Mouse (Mus musculus) kidney, embryonic 15.5 days (tissue): ENCODE results near the gene Zkscan17. TPM values are rescaled to one million over a fixed set of nuclear protein-coding genes. Genes with fewer than 3 reads are reported as not detected.
A peak's percentile ranks its signal among the peaks of the same experiment; 100 is the strongest.

Source experiments
- ATAC-seq: fragments of 200-750 bp; cut with Nextera tagmentation; replicated peaks from 2 replicates; pipeline ENCODE4 v1.8.0; 2017; ENCODE audit warnings: moderate TSS enrichment; ENCODE audit not compliant: low FRiP score
- H3K27ac ChIP-seq: fragments of 300-500 bp; sonication (generic); 2 replicates; pipeline ENCODE4 v1.5.1; 2015; ENCODE audit warnings: mild to moderate bottlenecking, inconsistent platforms
- H3K27me3 ChIP-seq: fragments of 300-500 bp; sonication (generic); 2 replicates; pipeline ENCODE4 v1.6.1; 2015; ENCODE audit warnings: inconsistent platforms
- H3K36me3 ChIP-seq: fragments of 300-500 bp; sonication (generic); 2 replicates; pipeline ENCODE4 v1.6.1; 2015; ENCODE audit warnings: inconsistent platforms
- H3K4me1 ChIP-seq: fragments of 300-500 bp; sonication (generic); 2 replicates; pipeline ENCODE4 v1.6.1; 2015; ENCODE audit warnings: inconsistent platforms
- H3K4me2 ChIP-seq: fragments of 300-500 bp; sonication (generic); 2 replicates; pipeline ENCODE4 v1.6.1; 2015; ENCODE audit warnings: moderate library complexity, mild to moderate bottlenecking, inconsistent platforms
- H3K4me3 ChIP-seq: fragments of 300-500 bp; sonication (generic); replicated peaks from 2 replicates; pipeline ENCODE4 v1.5.1; 2015; ENCODE audit warnings: mild to moderate bottlenecking, inconsistent platforms
- H3K9ac ChIP-seq: fragments of 300-500 bp; sonication (generic); 2 replicates; pipeline ENCODE4 v1.6.1; 2015; ENCODE audit warnings: mild to moderate bottlenecking, inconsistent platforms
- H3K9me3 ChIP-seq: fragments of 300-500 bp; sonication (generic); replicated peaks from 2 replicates; pipeline ENCODE4 v1.6.1; 2016; ENCODE audit warnings: inconsistent platforms
- WGBS: fragments of 180-500 bp; shearing (Covaris S2); methylation state at CpG from one replicate; pipeline ENCODE4 v1.1.7; 2015; ENCODE audit warnings: mixed read lengths; 5-methylcytosine and 5-hydroxymethylcytosine counted together
- polyA plus RNA-seq: library from polyadenylated mRNA; unstranded; fragments of >200 nt; fragmentation: Nextera tagmentation; extraction: Ambion mirVana; gene quantifications from 2 replicates; pipeline ENCODE4 v1.2.1, GENCODE M21; 2015

Zkscan17 gene
- polyA plus RNA-seq, 1 experiment from 2014 or later = 29.2 TPM

DNA sequence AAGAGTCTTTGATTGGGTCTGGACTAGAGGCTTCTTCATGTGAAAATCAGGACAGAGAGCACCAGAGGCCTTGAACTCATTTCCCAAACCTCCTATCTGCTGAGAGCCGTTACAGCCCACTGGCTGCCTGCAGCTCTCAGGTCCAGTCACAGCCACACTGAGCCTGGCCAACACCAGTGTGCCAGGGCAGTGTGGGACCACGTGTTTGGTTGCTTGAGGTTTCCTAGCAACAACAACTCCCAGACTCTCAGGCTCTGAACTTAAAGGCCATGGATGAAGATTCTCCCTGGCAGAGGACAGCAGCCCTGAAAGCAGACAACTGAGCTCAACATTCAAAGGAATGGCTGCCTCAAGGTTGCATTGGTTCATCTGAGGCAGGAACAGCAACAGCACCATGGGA lies 40.9 kb downstream of the Zkscan17 start:
- H3K4me3 ChIP-seq = no peak overlapping the region
- H3K36me3 ChIP-seq = peaks cover 56% of the 10 kb centered on the region
- 51% methylated on average over 2 of the region's 2 CpGs for WGBS
- no peak overlapping the region for H3K4me2 ChIP-seq
- ATAC-seq = no peak
- H3K27ac ChIP-seq = no peak overlapping the region
- no peak overlapping the region for H3K9ac ChIP-seq
- no peaks in the 10 kb centered on the region for H3K27me3 ChIP-seq
- no peaks in the 10 kb centered on the region for H3K4me1 ChIP-seq
- no peaks in the 10 kb centered on the region for H3K9me3 ChIP-seq

DNA sequence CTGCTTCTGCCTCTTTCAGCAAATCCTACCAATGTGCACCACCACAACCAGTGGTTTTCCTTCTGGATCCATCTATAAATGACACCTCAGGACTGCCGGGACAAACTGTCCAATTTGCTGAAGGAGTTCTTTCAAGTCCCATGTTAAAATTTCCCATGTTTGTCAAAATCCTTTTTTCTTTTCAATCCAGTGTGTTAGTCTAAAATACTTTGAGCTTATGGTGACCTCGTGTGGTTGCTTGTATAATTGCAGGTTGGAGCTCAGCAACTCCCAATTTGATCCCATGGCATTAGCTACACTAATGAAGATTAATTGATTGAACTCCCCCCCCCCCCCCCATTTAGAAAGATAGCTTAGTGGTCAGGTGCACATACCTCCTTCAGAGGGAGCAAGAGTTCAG lies 43.3 kb downstream of the Zkscan17 start:
- no peak overlapping the region for H3K4me2 ChIP-seq
- WGBS = 9% methylated on average over 2 of the region's 2 CpGs
- no peak overlapping the region for H3K4me3 ChIP-seq
- H3K27me3 ChIP-seq = no peaks in the 10 kb centered on the region
- H3K9ac ChIP-seq = no peak overlapping the region
- no peak for ATAC-seq
- H3K4me1 ChIP-seq = no peaks in the 10 kb centered on the region
- peaks cover 32% of the 10 kb centered on the region for H3K36me3 ChIP-seq
- no peaks in the 10 kb centered on the region for H3K9me3 ChIP-seq
- H3K27ac ChIP-seq = no peak overlapping the region

DNA sequence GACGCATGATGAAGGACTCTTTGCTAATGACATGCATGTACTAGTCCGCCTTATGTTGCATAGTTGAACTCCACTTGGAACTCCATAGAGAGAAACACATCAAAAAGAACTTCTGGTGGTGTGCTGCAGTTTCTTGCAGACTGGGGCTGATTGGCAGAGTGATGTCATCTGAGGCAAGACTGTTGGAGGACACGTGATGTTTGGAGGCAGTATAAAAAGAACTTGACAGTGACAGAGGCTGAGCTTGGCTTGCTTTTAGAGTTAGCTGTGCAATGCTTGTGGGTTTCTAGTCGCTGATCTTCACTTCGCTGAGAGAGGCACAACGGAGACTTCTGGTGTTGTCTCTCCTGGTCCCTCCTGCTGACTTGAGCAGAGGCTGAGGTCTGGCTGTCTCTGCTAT lies 49.3 kb downstream of the Zkscan17 start:
- WGBS = 68% methylated on average over 6 of the region's 6 CpGs
- Histone ChIP-seq H3K9me3 (no peaks in the 10 kb centered on the region), H3K4me2 (no peak overlapping the region), H3K9ac (no peak overlapping the region), H3K36me3 (no peaks in the 10 kb centered on the region), H3K4me1 (no peaks in the 10 kb centered on the region), H3K27ac (no peak overlapping the region), H3K27me3 (no peaks in the 10 kb centered on the region), H3K4me3 (no peak overlapping the region)
- ATAC-seq = no peak

DNA sequence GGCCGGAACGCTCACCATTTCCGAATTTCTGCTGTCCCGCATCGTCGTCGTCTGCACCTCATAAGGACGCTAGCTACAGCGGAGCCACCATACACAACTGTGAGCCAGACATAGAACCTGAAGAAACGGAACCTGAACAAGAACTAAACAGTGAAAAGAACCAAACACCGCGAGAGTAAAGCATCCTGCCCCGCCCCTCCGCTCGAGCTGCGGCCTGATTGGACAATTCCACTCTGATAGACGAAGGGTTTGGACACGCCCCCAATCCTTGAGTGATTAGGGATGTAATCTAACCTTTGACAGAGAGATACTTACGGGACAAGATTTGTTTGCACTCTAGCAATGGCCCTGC lies 54.2 kb downstream of the Zkscan17 start, which contains the start of gene Zfp867:
Gene Zfp867 (minus strand): TSS at position 149 of the 352 bp plus-strand sequence.
- H3K4me3 ChIP-seq = peak within 1 kb of the TSS; percentile 83
- H3K36me3 ChIP-seq = no peaks in the 10 kb centered on the region
- H3K9ac ChIP-seq = peak within 1 kb of the TSS; percentile 78
- peaks cover 9% of the 10 kb centered on the region for H3K4me1 ChIP-seq
- no peaks in the 10 kb centered on the region for H3K27me3 ChIP-seq
- peak; percentile 88 for ATAC-seq
- H3K9me3 ChIP-seq = no peaks in the 10 kb centered on the region
- H3K27ac ChIP-seq = peak within 1 kb of the TSS; percentile 86
- peak within 1 kb of the TSS; percentile 87 for H3K4me2 ChIP-seq
- WGBS = under 1% methylated on average over 19 of the region's 19 CpGs

DNA sequence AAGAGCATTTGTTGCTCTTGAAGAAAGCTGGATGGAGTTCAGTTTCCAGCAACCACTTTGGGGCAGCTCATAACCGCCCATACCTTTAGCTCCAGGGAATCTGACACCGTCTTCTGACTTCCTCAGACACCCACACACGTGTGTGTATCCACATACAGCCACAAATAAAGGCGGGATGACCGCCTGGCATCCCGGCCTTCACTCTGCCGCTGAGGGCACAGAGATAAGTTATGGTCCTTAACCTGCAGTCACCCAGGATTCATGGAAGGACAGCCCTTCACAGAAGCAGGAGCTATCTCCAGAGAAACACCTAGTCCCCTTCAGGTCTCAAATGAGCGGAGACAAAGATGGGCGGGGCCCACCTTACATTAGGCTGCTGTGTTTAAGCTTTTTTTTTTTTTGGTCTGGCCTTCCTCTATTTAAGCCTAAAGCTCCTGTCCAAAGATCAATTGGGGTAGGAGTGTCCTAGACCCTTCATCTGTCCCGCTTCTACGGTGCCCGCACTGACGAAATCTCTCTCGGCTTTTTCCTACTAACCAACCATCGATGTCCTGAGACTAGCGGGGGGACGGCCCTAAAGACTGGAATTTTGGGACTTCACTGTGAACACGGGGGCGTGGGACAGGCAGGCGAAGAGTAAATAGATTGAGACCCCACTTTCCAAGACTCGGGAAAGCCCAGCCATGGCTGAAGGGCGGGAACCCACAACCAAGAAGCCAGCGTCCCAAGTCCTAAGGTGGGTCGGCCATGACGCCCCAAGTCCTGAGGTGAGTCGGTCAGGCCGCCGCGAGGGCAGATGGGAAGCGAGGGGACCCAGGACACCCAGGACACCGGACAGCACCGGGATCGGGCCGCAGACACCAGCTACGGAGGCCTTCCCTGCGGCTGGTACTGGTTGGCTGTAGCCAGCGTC lies 54.9 kb downstream of the Zkscan17 start:
- H3K9me3 ChIP-seq = no peaks in the 10 kb centered on the region
- H3K36me3 ChIP-seq = peaks cover 2% of the 10 kb centered on the region; the same call in 1 of the 2 replicates
- H3K27me3 ChIP-seq = no peaks in the 10 kb centered on the region
- peak overlapping the region; percentile 78 for H3K9ac ChIP-seq
- H3K27ac ChIP-seq = peak overlapping the region; percentile 86
- ATAC-seq = peak; percentile 80
- peak overlapping the region; percentile 87 for H3K4me2 ChIP-seq
- 2% methylated on average over 37 of the region's 37 CpGs for WGBS
- peaks cover 9% of the 10 kb centered on the region for H3K4me1 ChIP-seq
- peak overlapping the region; percentile 83 for H3K4me3 ChIP-seq

DNA sequence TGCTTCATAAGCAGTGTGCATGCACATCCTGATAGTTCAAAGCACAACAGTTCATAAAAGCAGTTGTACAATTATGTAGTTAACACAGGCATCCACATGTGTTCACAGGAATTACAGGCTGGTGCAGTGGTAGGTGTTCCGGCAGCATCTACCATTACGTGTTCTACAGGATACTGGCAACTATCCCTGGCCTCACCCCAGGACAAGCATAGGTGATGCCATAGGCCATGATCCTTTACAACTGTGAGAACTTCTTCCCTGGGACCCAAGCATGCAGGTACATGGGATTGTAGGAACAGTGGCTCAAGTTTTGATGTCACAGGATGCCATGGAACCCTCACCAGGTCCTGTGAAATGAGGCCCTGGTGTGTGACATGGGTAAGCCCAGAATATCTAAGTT lies 66.1 kb downstream of the Zkscan17 start:
- no peak for ATAC-seq
- Histone ChIP-seq H3K9ac (no peak overlapping the region), H3K36me3 (peaks cover 79% of the 10 kb centered on the region), H3K4me2 (no peak overlapping the region), H3K4me3 (no peak overlapping the region), H3K27me3 (no peaks in the 10 kb centered on the region), H3K4me1 (peaks cover 3% of the 10 kb centered on the region; the same call in 1 of the 2 replicates), H3K9me3 (peaks cover 20% of the 10 kb centered on the region), H3K27ac (no peak overlapping the region)
- 96% methylated on average over 2 of the region's 2 CpGs for WGBS

DNA sequence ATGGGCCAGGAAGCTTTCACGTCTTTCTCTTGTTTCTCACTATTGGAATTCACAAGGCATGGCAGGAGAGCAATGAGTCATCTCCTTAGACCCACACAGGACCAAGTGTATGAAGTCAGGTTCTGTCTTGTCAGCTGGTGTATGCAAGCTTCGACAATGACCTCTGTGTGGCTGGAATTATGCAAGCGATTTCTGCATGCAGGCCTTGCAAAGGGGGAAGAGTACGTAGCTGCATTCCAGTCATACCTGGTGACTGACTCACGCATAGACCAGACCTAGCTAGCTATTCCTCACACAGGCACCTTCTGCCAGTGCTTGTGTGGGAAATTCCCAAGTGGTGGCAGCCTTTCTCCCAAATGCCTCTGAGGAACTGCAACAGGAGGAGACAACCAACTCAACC lies 67.6 kb downstream of the Zkscan17 start:
- 52% methylated on average over 5 of the region's 5 CpGs for WGBS
- Histone ChIP-seq H3K4me1 (peaks cover 3% of the 10 kb centered on the region; the same call in 1 of the 2 replicates), H3K27ac (peak overlapping the region; percentile 59; the same call in 1 of the 2 replicates), H3K9ac (no peak overlapping the region), H3K36me3 (peaks cover 80% of the 10 kb centered on the region), H3K4me3 (no peak overlapping the region), H3K9me3 (peaks cover 12% of the 10 kb centered on the region), H3K4me2 (no peak overlapping the region), H3K27me3 (no peaks in the 10 kb centered on the region)
- ATAC-seq = peak; percentile 70

DNA sequence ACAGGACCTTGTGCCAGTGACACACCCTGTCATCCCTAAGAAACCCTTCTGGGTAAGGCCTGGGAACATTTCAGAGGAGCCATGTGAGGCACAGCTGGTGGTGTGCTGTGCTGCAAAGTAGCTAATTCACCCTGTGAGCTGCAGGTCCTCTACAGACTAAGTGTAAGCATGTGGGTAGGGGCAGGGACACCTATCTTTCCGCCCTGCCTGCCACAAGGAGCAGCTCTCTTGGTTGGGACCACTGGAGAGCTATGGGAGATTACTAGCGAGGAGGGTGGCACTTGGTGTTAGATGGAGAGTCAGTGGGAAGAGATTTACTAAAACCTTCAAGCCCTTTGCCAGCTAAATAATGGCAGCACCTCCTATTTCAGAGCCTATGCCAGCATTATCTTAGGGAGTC lies 69.7 kb downstream of the Zkscan17 start:
- 94% methylated on average over 2 of the region's 2 CpGs for WGBS
- Histone ChIP-seq H3K9ac (no peak overlapping the region), H3K4me1 (peaks cover 4% of the 10 kb centered on the region; the same call in 1 of the 2 replicates), H3K4me2 (no peak overlapping the region), H3K4me3 (no peak overlapping the region), H3K36me3 (peaks cover 78% of the 10 kb centered on the region), H3K27ac (no peak overlapping the region), H3K27me3 (no peaks in the 10 kb centered on the region), H3K9me3 (no peaks in the 10 kb centered on the region)
- ATAC-seq = no peak

DNA sequence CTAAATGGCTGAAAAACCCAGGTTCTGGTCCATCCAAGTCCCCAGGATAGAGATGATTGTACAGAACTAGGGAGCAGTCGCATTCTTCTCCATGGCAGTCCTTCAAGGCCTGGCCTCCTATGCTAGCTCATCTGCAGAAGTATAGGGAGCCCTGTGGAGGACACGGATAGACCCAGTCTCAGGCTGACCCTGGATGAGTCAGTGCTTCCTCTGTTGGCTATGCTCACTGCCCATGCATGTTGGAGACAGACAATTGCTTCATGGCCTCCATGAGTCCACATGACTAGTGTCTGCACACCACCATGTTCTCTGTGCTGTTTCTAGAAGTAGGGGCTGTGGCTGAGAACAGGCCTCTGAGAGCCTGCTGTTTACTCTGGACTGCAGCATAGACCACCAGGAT lies 70.2 kb downstream of the Zkscan17 start:
- Histone ChIP-seq H3K4me2 (no peak overlapping the region), H3K4me3 (no peak overlapping the region), H3K9me3 (no peaks in the 10 kb centered on the region), H3K36me3 (peaks cover 78% of the 10 kb centered on the region), H3K4me1 (peaks cover 9% of the 10 kb centered on the region), H3K9ac (no peak overlapping the region), H3K27ac (no peak overlapping the region), H3K27me3 (no peaks in the 10 kb centered on the region)
- 93% methylated on average over 2 of the region's 2 CpGs for WGBS
- ATAC-seq = no peak

DNA sequence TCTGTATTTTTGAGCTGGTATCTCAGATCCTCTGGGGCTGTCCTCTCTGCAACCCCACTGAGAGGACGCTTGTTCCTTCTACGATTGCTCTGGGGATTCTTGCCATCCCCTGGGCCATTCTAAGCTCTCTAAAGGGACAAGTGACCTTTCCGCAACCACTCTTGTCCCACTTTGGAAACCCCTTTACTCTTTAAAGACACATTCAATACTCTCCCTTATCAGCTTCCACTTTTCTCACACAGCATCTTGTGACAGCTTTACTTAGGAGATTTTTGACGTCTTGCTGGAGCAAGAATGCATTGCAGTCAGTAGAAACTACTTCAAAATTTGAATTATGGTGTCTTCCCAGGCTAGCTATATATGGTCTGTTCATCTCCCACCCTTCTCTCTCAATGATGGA lies 75.5 kb downstream of the Zkscan17 start, which contains the start of gene Snap47:
Gene Snap47 (minus strand): TSS at position 101 of the 400 bp plus-strand sequence.
- Histone ChIP-seq H3K27me3 (no peaks in the 10 kb centered on the region), H3K36me3 (peaks cover 46% of the 10 kb centered on the region), H3K27ac (peak within 1 kb of the TSS; percentile 89), H3K4me2 (peak within 1 kb of the TSS; percentile 82), H3K9ac (peak within 1 kb of the TSS; percentile 78), H3K9me3 (no peaks in the 10 kb centered on the region), H3K4me1 (peaks cover 25% of the 10 kb centered on the region), H3K4me3 (peak within 1 kb of the TSS; percentile 59)
- WGBS = 90% methylated on average over 4 of the region's 4 CpGs
- ATAC-seq = no peak

DNA sequence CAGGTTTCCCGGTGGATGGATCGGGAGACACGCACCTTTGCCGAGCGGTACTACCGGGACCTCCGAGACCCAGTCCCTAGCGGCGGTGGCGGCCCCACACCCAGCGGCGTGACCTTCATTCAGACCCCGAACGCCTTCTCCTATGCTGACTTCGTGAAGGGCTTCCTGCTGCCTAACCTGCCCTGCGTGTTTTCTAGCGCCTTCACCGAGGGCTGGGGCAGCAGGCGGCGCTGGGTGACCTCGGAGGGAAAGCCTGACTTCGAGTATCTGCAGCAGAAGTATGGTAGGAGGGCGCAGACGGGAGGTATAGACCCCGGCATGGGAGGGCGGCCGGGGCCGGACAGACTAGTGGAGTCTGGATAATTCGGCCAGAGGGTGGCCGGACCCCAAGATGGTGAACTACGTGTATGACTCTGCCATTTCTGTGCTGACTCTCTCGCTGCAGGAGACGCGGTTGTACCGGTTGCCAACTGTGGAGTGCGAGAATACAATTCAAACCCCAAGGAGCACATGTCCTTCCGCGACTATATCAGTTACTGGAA lies 76.2 kb downstream of the Zkscan17 start:
- WGBS = 0% methylated on average over 38 of the region's 38 CpGs
- Histone ChIP-seq H3K4me3 (peak overlapping the region; percentile 59), H3K4me1 (peaks cover 25% of the 10 kb centered on the region), H3K27ac (peak overlapping the region; percentile 89), H3K36me3 (peaks cover 38% of the 10 kb centered on the region), H3K27me3 (no peaks in the 10 kb centered on the region), H3K4me2 (peak overlapping the region; percentile 82), H3K9me3 (no peaks in the 10 kb centered on the region), H3K9ac (peak overlapping the region; percentile 78)
- peak; percentile 77 for ATAC-seq

DNA sequence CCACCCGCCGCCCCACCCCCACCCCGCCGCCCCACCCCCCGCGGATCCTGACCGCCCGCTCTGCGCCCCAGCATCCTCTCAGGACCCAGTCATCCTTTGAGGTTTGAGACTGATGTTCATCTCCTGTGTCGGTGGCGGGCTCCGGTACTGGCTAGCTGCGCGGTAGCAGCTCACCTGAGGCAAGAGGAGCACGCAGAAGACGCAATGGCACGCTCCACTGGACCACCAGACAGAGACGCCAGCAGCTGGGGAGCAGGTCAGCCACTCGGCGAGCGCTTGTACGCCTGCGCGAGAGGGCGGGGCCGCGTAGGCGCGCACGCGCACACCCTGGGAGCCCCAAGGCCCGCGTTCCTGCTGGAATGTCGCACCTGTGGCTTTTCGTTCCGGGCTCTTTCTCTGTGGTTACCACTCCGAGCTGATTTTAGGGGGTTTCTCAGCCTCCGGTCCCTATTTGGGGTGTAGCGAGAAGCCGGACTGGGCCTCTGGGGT lies 76.8 kb downstream of the Zkscan17 start, which contains the start of gene Jmjd4:
Gene Jmjd4 (plus strand): TSS at position 305 of the 489 bp plus-strand sequence.
- Histone ChIP-seq H3K27ac (peak within 1 kb of the TSS; percentile 89), H3K9me3 (no peaks in the 10 kb centered on the region), H3K27me3 (no peaks in the 10 kb centered on the region), H3K4me3 (peak within 1 kb of the TSS; percentile 59), H3K4me2 (peak within 1 kb of the TSS; percentile 82), H3K36me3 (peaks cover 33% of the 10 kb centered on the region), H3K9ac (peak within 1 kb of the TSS; percentile 78), H3K4me1 (peaks cover 25% of the 10 kb centered on the region)
- under 1% methylated on average over 38 of the region's 40 CpGs for WGBS
- ATAC-seq = peak; percentile 95
